Mouse (Mus musculus): ENCODE data around the gene Urah.

- TF ChIP-seq CTCF (IDR thresholded peaks at IDR 0.05; ENCODE audit: low read depth) = no peak
- no peak for TF ChIP-seq EP300 (optimal IDR thresholded peaks at IDR 0.05)
Observed at GRCm38 (mm10) chr7:140853386-140853785, 18.6 kb downstream of the Urah start.
